Mouse (Mus musculus) liver, embryonic 14.5 days (tissue): ENCODE measurements around the gene Nfyb.

Experiments
- CTCF ChIP-seq: IDR thresholded peaks from 2 replicates; pipeline ENCODE4 v1.5.1; 2016; ENCODE audit warnings: antibody characterized with exemption, low read depth, control low read depth
- EP300 ChIP-seq: IDR thresholded peaks from 2 replicates; pipeline ENCODE4 v1.6.1; 2016; ENCODE audit warnings: antibody characterized with exemption, low read depth

DNA sequence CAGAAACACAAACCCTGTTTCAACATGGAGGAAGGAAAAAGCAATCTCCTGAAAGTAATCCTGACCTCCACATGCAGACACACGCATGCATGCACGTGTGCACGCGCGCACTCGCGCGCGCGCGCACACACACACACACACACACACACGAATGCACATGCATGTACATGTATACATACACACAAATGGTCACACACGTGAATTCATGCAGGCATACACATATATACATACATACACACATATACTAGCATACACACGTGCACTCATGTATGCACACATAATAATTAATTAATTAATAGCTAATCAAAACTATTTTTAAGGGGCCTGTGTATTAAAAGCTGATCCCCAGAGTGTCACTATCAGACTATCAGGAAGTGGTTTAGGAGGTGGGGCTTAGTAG, 15.9 kb upstream of the Nfyb start:
- TF ChIP-seq CTCF (no peak), EP300 (no peak)
